Mouse (Mus musculus) A20 (cell line): ENCODE results near the gene Gm8094.
"Not testable (repeated sequence)": the region's sequence is repeated elsewhere in the genome, so short reads cannot be mapped to it uniquely, and the experiment has no call there.

Experiments used
- DNase-seq: peaks from one replicate; pipeline ENCODE4 v3.0.0-alpha.2; 2011; ENCODE audit warnings: low read depth, low spot score

Gm8094 gene

DNA sequence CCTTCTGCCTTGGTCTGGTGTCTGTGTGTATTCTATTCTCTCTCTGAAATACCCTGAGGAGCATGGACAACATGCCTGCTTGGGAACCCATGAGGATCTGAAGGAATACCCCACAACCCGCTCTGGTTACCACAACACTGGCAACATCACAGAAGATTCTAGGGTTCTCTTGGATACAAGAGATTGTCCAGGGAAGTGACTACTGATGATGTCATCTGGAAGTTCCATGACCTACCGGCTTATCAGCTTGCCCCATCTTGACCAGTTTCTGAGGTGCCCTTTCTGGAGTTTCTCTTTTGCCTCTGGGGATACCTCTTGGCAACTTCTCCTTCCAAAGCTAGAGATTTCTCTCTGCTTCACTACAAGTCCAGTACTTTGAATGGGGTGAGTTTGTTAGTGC lies at the start of gene Gm8094:
TSS of gene Gm8094 (minus strand) at position 101 of the 400 bp plus-strand sequence.
- not testable (repeated sequence) for DNase-seq

DNA sequence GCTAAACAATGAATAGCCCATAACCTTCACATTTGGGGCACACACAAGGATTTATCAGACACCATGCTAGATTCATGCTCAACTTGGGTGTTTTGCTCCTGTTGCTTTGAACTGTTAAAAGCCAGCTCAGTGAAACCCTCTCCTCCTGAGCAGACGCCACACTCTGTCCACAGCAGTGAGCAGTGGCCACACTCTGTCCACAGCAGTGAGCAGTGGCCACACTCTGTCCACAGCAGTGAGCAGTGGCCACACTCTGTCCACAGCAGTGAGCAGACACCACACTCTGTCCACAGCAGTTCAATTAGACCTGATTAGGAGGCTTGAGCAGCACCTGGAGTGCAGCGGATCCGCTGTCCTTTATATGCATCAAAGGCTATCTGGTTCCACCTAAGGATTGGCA lies 43.2 kb upstream of the Gm8094 start:
- not testable (repeated sequence) for DNase-seq

- DNase-seq = not testable (repeated sequence)
Measured at GRCm38 (mm10) chr14:43100301-43100700, 23.9 kb upstream of the Gm8094 start, which contains the start of gene Gm8104. Gene Gm8104, plus strand, starts transcription at chr14:43100601.

GRCm38 (mm10) chr14:43089103-43089919 lies 12.9 kb upstream of the Gm8094 start:
- not testable (repeated sequence) for DNase-seq

- DNase-seq = not testable (repeated sequence)
Measured at GRCm38 (mm10) chr14:43084936-43085730, 8.7 kb upstream of the Gm8094 start.

GRCm38 (mm10) chr14:43060179-43060578 lies 16.3 kb downstream of the Gm8094 start:
- DNase-seq = not testable (repeated sequence)

- not testable (repeated sequence) for DNase-seq
Measured at GRCm38 (mm10) chr14:43058063-43058462, 18.4 kb downstream of the Gm8094 start.
